Mouse (Mus musculus) Muller cell, postnatal 12 days (primary cell): ENCODE data around the gene Pxk.
"Not testable (repeated sequence)": the region's sequence is repeated elsewhere in the genome, so short reads cannot be mapped to it uniquely, and the experiment has no call there.

ENCODE experiments used
- DNase-seq: peaks from one replicate; pipeline ENCODE4 v3.0.0-alpha.2; 2015; ENCODE audit errors: inconsistent ontology term

Pxk gene

DNA sequence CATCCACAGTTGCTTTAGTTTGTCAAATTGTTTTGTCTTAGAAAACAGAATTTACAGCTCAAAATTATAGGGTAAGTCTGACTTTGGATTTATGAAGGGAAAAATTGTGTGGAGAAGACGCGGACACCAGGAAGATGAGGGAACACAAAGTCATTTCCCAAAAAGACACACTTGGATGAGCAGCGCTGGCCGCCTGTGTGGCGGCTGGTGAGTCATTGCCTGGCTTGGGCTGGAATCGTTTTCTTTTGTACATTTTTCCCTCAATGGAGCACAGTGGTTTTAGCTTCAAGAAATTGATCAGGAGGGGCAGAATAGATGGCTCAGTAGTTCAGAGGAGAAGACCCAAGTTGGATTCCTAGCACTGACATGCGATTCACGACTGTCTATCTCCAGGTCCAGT, 3.9 kb downstream of the Pxk start:
- DNase-seq, result peak; percentile 81

DNA sequence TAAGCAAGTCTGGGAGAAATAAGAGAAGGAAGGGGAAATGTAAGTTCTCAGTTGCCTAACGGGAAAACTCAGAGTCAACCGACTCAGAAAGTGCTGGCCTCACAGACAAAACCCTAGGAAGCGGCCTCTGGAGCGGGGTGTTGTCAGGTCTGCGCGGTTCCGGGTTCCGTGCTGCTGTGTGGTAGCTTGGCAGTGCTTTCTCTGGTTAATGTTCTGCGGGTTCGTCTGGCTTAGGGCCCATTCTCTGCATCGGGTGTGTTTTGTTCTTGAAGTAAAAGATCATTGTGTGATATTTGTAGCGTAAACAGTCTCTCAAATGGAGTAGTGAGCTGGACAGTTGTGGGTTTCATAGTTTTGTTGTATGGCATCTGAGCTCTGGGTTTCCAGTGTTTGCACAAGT, 4.7 kb downstream of the Pxk start:
- DNase-seq, result no peak

DNA sequence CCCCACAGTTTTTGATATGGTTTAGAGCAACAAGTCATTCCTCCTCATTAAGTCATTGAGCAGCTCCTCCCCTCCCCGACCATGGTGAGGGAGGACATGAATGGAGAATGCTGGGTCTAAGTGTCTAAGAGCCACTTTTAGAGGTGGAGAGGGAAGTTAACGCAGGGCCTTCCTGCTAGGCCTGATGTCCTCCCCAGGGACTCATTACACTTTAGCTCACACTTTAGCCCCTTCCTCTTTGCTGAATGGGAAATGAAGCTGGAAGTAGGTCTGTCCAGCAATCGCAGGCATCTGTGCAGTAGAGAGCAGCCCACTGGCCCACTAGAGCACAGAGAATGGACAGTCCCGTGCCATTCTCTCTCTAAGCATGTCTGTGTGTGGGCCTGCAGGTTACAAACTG, 10.0 kb downstream of the Pxk start:
- DNase-seq, result no peak

DNA sequence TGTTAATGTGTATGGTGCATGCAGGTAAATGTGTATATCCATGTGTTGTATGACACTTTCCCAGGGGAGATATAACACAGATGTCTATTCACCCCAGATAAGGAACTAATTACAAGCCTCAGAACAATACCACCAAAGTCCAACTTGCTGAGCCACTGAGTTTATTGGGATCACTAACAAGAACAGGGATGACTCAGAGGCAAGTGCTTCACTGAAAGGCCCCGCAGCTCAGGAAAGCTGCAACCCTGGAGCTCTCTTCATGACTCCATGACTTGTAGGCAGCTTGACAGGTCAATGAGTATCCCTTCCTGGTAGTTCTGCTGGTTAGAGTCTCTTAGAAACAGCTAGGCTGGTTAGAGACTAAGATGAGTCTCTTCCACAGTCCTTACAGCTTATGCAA, 11.0 kb downstream of the Pxk start:
- peak; percentile 39 for DNase-seq

DNA sequence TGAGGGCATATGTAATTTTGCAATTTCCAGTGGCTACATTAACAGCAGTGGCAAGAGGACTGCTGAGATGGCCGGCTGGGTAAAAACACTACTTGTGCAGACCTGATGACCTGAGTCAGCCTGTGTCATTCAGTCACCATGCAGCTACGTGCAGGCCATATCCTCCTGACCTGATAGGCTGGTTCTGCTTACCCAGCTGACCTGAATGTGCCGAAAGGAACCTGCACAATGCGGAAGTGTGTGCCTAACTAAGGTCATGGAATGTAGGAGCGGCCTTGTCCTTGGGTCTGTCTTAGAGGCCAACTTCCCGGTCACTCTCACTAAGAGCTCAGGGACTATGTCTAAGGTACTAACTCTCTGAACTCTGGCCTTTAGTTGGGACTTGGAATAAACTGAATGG, 13.5 kb downstream of the Pxk start:
- no peak for DNase-seq

DNA sequence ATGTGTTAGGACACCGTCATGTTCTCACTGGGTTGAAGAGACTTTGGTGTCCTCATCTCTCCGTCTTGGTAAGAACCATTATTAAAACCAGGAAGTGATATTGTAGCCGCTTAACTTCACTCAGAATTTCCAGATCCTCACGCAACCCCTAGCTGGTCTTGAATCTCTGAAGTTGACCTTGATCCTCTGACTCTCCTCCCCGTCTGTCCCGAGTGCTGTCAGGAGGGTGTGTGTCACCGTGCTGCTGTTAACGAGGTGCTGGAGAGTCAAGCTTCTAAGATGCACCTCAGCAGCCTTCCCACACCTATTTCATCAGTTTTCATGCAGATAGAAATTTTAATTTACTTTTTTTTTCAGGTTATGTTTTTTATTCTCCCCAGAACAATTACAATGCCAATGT, 14.0 kb downstream of the Pxk start:
- DNase-seq, result no peak

DNA sequence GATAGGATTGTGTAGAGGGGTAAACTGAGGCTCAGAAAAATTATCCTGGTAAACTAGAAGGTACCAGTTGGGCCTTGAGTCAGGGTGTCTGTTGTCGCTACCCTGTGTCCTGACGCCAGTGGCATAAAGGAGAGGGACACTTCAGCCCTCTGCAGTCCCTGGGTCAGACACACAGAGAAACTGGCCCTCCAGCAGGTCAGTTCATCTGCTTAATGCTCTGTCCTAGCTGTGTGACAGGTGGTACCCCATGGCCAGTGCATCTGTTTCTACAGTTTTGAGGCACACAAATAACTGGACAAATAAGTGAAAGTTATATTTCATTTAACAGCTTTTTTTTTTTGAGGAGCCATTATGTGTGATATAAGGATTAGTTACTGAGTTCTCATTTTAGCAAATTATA, 15.6 kb downstream of the Pxk start:
- no peak for DNase-seq

DNA sequence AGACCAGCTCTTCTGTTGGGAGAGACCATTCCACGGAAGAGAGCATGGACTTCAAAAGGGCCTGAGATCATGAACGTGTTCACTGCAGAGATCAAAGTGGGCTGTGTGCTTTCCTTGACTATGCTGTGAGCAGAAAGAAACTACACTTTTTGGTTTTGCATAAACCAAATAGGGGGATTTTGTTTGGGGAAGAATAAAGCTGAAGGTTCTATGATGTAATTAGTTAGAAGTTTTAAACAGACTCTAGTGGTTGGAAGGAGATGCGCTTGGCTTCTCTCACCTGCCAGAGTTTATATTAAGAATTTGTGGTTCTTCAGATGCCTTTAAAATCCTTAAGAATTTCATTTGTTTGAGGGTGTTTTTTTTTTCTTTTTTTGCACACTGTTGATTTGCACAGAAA, 16.3 kb downstream of the Pxk start:
- DNase-seq, result no peak

DNA sequence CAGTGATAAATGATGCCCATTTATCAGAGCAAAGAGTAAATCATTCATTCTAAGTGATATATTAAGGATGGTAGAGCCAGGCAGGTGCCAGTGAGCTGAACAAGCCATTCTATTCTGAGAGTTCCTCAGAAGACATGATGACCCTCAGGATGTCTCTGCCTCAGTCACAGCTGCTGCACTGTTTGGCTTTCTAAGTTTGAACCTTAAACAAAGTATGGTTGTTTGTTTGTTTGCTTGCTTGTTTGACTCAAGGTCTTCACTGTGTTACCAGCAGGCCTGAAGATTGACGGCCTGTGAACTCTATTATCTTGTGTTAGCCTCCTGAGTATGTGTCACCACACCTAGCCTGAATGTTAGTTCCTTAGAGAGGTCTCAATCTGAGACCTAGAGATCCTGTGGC, 16.7 kb downstream of the Pxk start:
- DNase-seq, result no peak

DNA sequence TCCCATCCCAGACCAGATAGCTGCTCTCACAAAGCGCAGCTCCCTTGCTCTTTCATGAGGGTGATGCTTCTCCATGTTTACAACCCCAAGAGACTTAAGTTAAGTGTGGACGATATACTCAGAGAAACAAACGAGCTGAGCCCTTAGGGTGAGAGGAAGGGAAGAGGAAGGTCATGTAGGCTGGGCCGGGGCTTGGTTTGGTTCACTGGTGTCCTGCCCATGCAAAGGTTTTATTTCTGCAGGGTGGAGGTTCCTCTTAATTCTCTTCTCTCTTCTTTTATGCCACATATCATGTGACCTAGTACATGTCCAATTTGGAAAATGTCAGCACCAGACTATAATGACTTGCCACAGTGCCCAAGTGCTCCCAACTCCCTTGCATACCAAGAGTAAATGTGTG, 17.8 kb downstream of the Pxk start:
- DNase-seq, result no peak

DNA sequence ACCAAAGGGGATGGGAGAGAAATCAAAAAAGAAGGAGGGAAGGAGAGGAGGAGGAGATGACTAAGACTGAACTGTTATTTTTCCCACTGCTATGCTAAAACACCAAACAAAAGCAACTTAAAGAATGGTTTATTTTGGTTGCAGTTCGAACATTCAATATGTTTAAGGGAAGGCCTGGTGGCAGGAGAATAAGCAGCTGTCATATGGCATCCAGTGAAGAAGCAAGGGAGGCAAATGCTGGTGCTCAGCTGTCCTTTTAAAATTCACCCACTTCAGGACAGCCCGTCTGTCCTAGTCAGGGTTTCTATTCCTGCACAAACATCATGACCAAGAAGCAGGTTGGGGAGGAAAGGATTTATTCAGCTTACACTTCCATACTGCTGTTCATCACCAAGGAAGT, 19.4 kb downstream of the Pxk start:
- no peak for DNase-seq

DNA sequence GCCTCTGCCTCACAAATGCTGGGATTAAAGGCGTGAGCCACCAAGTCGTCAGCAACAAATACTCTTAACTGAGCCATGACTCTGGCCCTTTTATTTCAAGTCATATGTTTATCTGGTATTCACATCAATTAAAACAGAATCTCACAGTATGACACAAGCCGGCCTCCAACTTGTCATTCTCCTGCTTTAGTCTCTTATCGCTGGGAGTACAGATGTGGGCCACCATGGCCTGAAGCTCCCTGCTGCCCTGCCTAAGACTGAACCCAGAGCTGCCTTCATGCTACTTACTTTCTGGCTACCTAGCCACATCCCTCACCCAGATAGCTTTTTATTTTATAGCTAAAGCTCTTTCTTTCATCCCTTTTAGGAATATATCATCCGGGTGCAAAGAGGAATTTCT, 21.4 kb downstream of the Pxk start:
- DNase-seq, result no peak

DNA sequence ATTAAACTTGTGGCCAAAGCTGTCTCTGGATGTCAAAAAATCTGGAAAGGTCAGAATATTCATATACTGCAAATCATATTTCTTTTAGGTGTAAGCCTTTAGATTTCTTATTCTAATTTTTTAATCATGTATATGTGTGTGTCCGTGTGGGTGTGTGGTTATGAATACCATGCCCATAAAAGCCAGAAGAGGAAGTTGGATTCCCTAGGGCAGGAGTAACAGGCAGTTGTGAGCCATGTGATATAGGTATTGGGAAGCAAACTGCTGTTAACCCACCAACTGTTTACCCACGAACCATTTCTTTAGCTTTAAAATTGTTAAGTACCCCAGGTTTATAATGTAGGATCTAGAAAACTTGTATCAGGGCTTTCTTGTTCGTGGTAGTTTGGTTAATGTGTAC, 21.9 kb downstream of the Pxk start:
- no peak for DNase-seq

DNA sequence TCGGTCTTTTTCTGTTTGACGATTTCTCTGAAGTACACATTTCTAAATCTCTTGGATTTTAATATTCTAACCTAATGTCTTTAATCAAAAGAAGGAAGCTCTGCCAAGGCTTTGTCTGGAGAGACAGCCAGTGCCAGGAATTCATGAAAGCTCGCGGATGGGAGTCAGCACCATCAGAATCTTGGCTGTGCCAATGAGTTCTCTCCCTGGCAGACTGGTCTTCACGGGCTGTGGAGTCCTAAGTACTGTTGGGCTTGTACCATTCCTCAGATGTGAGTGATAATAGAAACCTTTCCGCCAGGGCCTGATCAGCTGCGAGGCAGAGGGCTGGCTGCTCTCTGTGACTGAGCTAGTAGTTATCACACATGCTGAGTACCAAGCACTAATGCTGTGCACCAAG, 25.1 kb downstream of the Pxk start:
- peak; percentile 68 for DNase-seq

DNA sequence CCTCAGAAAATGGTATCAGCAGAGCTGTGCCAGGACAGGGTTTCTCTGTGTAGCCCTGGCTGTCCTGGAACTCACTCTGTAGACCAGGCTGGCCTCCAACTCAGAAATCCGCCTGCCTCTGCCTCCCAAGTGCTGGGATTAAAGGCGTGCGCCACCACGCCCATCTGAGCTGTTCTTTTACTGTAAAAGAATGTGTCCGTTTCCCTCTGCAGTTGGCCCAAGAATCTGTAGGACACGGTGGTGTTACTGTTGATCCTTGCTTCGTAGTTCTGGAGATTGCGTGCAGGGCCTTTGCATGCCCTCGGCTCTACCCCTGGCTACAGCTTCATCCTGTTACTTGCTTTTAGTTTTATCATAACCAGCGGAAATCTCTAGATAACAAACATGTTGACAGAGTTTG, 25.6 kb downstream of the Pxk start:
- DNase-seq, result not testable (repeated sequence)

DNA sequence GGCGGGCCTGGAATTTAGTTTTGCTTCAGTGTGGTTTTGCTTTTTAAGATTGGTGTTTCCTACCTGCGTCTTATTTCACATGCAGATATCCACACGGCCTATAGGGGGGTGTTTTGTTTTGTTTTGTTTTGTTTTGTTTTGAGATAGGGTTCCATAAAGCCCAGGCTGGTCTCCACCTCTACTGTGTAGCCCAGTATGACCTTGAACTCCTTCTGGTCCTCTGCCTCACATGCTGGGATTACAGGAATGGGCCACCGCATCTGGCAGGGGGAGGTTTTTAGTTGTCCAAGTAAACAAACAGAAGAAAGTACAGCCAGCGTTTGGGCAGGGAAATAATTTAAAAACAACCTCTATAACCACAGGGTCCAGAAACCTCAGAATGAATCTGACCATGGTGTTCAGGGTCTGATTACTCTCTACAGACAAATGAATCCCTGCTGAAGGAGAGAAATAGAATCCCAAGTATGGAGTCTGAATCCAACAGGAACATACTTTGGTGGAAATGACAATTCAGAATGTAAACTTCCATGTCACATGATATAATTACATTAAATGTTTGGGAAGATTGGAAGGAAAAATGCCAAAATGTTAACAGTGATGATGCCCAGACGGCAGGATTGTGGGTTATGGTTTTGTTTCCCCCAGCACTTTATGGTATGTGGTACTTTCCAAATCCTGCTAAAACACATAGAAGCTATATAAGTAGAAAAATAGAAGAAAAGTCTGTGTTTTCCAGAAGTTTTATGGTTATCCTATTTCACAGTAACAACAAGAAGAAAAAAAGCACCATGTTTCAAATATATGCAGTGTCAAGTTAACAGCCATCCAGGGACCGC, 26.3 kb downstream of the Pxk start:
- DNase-seq, result no peak

DNA sequence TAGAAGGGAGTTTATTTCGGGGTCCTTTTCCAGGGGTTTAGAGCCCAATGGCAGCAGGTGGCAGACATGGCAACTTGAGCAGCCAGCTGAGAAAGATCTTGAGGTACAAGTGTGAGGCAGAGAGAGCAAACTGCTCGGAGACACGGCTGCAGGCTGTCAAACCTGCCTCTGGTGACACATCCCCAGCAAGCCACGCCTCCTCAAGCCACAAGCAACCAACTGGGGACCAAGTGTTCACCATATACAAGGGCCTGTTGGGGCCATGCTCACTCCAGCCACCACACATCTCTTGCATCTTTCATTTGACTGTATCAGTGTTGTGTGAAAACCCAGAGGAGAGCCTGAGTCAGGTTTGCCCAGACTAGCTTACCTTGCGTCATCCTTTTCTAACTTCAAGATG, 30.0 kb downstream of the Pxk start:
- DNase-seq, result no peak

DNA sequence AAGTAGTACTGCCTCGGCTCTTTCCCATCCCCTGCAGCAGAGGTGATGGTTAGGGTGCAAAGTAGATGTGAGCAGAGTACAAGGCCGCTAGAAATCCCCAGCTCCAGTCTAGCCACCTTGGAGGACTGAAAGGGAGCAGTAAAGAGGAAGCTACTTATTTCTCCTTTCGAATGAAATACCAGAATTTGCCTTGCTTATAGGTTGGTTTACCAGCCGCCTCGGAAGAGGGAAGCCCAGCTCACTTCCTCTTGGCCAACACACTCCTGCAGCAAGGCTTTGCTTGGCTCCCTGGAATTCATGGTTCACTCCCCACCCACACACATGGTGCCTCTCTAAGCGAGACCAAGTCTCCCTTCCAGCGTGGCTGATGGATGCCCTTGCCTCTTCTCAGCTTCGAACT, 34.8 kb downstream of the Pxk start:
- DNase-seq, result no peak

DNA sequence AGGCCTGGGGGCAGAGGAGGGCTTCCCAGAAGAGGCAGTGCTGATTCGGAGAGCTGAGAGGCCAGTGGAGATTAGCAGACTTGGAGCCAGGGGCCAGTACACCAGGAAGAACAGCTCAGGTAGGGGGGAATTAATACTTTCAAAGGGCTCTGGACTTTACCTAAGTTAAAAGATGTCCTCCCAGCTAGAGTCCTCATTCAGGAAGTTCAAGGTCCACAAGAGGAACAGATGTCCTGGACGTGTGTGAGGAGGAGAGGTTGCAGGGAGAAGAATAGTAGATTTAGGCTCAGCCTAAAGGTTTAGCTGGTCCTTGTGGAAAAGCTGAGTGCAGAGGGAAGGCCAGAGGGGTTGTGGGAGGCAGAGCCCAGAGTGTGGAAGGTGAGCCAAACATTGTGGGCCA, 36.2 kb downstream of the Pxk start:
- no peak for DNase-seq

DNA sequence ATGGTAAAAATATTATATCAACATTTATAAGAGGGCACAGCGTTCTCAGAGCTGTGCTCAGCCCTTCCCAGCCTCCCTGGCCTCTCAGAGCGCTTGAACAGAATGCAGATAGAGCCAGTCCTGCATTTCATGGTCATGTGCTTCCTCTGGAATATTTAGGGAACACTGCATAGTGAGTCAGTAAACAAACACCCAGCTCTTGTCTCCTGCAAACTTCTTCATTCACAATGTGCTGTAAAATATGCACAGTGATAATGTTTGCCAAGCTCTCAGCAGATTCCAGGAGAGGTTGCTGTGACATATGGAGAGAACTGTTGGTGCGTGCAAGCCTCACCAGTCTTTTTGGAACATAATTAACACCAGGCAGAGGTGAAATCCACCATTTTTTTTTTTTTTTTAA, 37.1 kb downstream of the Pxk start:
- peak; percentile 76 for DNase-seq

DNA sequence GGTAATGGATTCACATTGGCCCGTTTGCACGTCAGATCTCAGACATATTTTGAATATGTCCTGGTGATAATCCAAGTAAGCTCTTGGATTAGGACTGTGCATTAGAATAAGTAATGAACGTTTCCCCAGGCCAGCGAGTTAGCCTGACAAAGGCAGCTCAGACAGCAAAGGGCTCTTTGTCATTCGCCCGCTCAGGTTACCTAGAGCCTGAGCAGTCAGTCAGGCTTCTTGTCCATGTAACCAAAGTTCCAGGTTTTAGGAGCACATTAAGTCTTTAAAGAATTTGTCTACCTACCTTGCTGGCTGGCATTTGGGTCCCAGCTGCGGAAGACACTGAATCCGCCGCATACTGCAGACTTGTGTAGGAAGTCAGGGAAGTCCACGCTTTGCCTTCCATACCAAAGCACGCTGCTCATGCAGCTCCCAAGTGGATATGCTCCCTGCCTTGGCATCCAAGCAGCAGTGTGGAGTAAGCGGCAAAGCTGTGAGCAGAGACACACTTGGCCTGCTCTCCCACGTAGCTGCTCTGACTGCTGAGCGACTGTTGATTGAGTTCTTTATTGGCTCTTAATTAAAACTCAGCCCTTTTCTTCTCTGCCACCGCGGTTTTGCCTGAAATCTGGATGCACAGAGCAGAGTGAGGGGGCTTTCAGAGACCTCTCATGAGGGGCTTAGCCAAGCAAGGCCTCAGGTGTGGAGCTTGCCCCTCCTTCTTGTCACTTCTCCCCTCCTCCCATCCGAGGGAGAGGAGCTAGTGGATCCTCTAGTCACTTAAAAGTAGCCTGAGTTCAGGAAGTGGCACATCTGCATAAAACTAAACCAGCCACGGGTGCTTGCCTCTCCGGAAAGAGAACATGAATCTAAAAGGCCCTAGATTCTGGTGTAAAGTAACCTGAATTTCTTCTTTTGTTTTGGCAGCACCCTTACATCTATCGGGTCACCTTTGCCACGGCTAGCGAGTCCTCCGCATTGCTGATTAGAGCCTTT, 42.0 kb downstream of the Pxk start:
- DNase-seq, result no peak

DNA sequence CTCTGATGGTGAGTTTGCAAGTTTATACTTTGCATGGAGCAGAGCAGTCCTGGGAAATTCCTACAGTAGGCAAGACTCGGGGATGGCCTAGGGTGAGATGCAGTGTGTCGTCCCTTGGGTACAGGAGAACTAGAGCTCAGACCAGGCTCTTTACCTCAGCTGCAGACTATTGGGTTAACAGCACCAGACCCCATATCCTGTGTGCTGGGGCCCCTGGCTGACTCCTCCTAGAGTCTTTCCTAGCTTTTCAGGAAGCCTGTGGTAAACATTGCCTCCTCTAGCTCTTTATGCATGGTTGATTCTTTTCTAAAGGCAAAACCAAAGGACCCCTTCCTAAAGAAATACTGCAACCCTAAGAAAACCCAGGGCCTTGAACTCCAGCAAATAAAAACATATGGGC, 43.1 kb downstream of the Pxk start:
- no peak for DNase-seq
